Mouse (Mus musculus) heart, embryonic 15.5 days (tissue): ENCODE measurements at regions not wholly inside any gene's neighbourhood (a gene's known extent, or its start where the extent isn't known, plus 50 kb on each side); places are given as distances from the start of the nearest gene placed in this dataset.

Source experiments
- ATAC-seq: fragments of 200-750 bp; cut with Nextera tagmentation; replicated peaks from 2 replicates; pipeline ENCODE4 v1.8.0; 2017; ENCODE audit warnings: low read depth, moderate TSS enrichment; ENCODE audit not compliant: insufficient number of reproducible peaks, insufficient read depth, low FRiP score
- H3K27ac ChIP-seq: fragments of 300-500 bp; sonication (generic); 2 replicates; pipeline ENCODE4 v1.5.1; 2015; ENCODE audit warnings: mild to moderate bottlenecking, inconsistent platforms
- H3K27me3 ChIP-seq: fragments of 300-500 bp; sonication (generic); 2 replicates; pipeline ENCODE4 v1.6.1; 2015; ENCODE audit warnings: inconsistent platforms
- H3K36me3 ChIP-seq: fragments of 300-500 bp; sonication (generic); 2 replicates; pipeline ENCODE4 v1.6.1; 2015; ENCODE audit warnings: mild to moderate bottlenecking, inconsistent platforms
- H3K4me1 ChIP-seq: fragments of 300-500 bp; sonication (generic); replicated peaks from 2 replicates; pipeline ENCODE4 v1.6.1; 2015; ENCODE audit warnings: inconsistent platforms
- H3K4me2 ChIP-seq: fragments of 300-500 bp; sonication (generic); 2 replicates; pipeline ENCODE4 v1.6.1; 2015; ENCODE audit warnings: inconsistent platforms, mild to moderate bottlenecking, moderate library complexity
- H3K4me3 ChIP-seq: fragments of 300-500 bp; sonication (generic); 2 replicates; pipeline ENCODE4 v1.5.1; 2015; ENCODE audit warnings: mild to moderate bottlenecking, inconsistent platforms
- H3K9ac ChIP-seq: fragments of 300-500 bp; sonication (generic); 2 replicates; pipeline ENCODE4 v1.6.1; 2015; ENCODE audit warnings: mild to moderate bottlenecking, inconsistent platforms
- H3K9me3 ChIP-seq: fragments of 300-500 bp; sonication (generic); replicated peaks from 2 replicates; pipeline ENCODE4 v1.6.1; 2016; ENCODE audit warnings: inconsistent platforms
- WGBS: fragments of 180-500 bp; shearing (Covaris S2); methylation state at CpG from one replicate; pipeline ENCODE4 v1.1.7; 2015; ENCODE audit warnings: mixed read lengths; 5-methylcytosine and 5-hydroxymethylcytosine counted together

GRCm38 (mm10) chr14:88255131-88255530, 216.1 kb downstream of the Pcdh20 start:
- ATAC-seq: no peak
- H3K27me3 ChIP-seq: no peaks in the 10 kb centered on the region
- H3K9ac ChIP-seq: no peak overlapping the region
- H3K4me3 ChIP-seq: no peak overlapping the region
- no peak overlapping the region for H3K27ac ChIP-seq
- no peaks in the 10 kb centered on the region for H3K36me3 ChIP-seq
- no peak overlapping the region for H3K4me2 ChIP-seq
- H3K9me3 ChIP-seq: no peaks in the 10 kb centered on the region
- H3K4me1 ChIP-seq: no peaks in the 10 kb centered on the region
- WGBS: 72% methylated on average over 3 of the region's 3 CpGs
